Mouse (Mus musculus): ENCODE measurements around the gene Zfp790. TPM values are rescaled to one million over a fixed set of nuclear protein-coding genes. Genes with fewer than 3 reads are reported as not detected.

Gene Zfp790
- 0.33 and 0.46 TPM in 2 replicates for polyA plus RNA-seq (2012; rRNA removed; ENCODE audit: low replicate concordance)

GRCm38 (mm10) chr7:29815910-29816429 lies at the start of gene Zfp790:
Gene Zfp790 (plus strand): TSS chr7:29816114.

GRCm38 (mm10) chr7:29768090-29768900 lies 47.6 kb upstream of the Zfp790 start, which contains the start of gene Zfp84:
Gene Zfp84 (plus strand): TSS chr7:29768552.

GRCm38 (mm10) chr7:29783871-29784551 lies 31.9 kb upstream of the Zfp790 start, which contains the start of gene Zfp30:
Gene Zfp30 (plus strand): TSS chr7:29783998.

DNA sequence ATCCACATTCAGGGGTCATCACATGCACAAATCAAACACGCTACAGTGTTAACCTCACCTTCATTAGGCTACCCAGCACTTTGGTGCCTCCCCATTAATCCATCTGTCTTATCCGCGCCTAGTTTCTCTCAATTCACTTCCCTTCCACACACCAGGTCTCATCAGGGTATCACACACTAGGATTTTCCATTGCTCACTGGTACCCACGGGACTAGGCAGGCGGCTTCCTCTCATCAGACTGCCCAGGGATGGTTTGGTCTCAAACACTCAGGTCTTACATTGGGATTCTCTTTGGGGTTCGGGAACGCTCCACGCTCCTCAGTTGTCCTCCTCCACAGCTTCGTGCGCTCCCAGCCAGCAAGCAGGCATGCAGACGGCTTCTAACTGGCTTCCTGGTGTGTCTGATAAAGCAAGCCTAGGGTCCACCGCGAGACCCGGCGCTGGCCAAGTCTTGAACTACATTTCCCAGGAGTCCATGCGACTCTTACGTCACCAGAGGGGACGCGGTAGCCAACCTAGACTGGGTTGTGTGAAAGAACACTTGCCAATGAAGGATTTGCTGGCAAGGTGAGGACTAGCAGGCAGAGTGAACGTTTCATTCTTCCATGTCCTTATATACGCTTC lies 37.4 kb downstream of the Zfp790 start, which contains the start of gene Zfp940:
Zfp940 (minus strand) TSS at position 451 of the 624 bp plus-strand sequence.

GRCm38 (mm10) chr7:29859532-29860517 lies 43.9 kb downstream of the Zfp790 start, which contains the start of gene Zfp420:
Gene Zfp420 (plus strand): TSS chr7:29859979.

Other genes starting within 250 kb of the Zfp790 start
- not detected in 2 replicates for gene Catsperg2, start 89.1 kb upstream of the Zfp790 start, polyA plus RNA-seq (2012; rRNA removed; ENCODE audit: low replicate concordance)
- 0.63 and 0.84 TPM in 2 replicates for gene Zfp84, start 47.6 kb upstream of the Zfp790 start, polyA plus RNA-seq (2012; rRNA removed; ENCODE audit: low replicate concordance)
- gene Zfp30, start 32.1 kb upstream of the Zfp790 start, polyA plus RNA-seq (2012; rRNA removed; ENCODE audit: low replicate concordance): 0.36 and 0.96 TPM in 2 replicates
- 0.06 and 0.07 TPM in 2 replicates for gene Zfp940, start 37.6 kb downstream of the Zfp790 start, polyA plus RNA-seq (2012; rRNA removed; ENCODE audit: low replicate concordance)
- 0.07 and 0.12 TPM in 2 replicates for gene Zfp420, start 43.9 kb downstream of the Zfp790 start, polyA plus RNA-seq (2012; rRNA removed; ENCODE audit: low replicate concordance)
- gene Zfp27, start 90.5 kb downstream of the Zfp790 start, polyA plus RNA-seq (2012; rRNA removed; ENCODE audit: low replicate concordance): 0.76 and 0.89 TPM in 2 replicates
- gene Zfp383, start 92.1 kb downstream of the Zfp790 start, polyA plus RNA-seq (2012; rRNA removed; ENCODE audit: low replicate concordance): 0.04 and 0.12 TPM in 2 replicates
- 0.06 and 4.0 TPM in 2 replicates for gene Zfp74, start 138.0 kb downstream of the Zfp790 start, polyA plus RNA-seq (2012; rRNA removed; ENCODE audit: low replicate concordance)
- gene Zfp568, start 167.8 kb downstream of the Zfp790 start, polyA plus RNA-seq (2012; rRNA removed; ENCODE audit: low replicate concordance): 1.5 and 1.6 TPM in 2 replicates
- gene Zfp14, start 235.3 kb downstream of the Zfp790 start, polyA plus RNA-seq (2012; rRNA removed; ENCODE audit: low replicate concordance): 0.19 and 0.42 TPM in 2 replicates

All from duodenum, adult 2 months (tissue).